7 mouse cellular contexts compared by ENCODE assay signal in the genomic region with DNA sequence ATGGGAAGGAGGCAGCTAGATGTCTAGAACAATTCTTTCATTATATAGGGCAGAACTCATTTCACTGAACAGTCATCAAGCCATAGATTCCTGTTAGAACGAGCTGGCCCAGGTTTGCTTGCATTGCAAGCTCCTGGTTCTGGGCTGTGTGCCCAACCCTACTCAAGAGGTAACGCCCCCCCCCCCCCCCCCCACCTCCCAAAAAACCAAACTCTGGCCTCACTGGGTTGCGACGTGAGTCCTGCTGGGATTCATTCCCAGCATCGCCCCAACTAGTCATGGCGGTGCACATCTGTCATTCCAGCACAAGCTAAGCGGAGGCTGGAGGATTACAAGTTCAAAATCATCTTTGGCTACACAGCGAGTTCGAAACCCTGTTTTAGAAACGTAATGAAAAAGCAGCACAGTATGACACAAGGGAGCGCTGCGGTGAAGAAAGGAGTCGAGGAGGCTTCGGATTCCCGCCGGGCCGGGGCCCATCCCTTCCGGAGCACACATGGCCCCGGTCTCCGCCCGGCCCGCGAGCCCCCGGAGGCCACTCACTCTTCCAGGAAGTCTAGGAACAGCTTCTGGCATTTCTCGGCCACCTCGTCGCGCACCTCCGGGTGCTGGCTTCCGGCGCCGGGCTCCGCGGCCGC. TPM values are rescaled to one million over a fixed set of nuclear protein-coding genes. Genes with fewer than 3 reads are reported as not detected.
A peak's percentile ranks its signal among the peaks of the same experiment; 100 is the strongest.
DNase-seq lines count a peak whose midpoint lies in the region; ATAC-seq lines count a peak whose summit lies in the region.

No protein-coding gene starts in this region.

- peak; percentile 74 for ATAC-seq in limb, embryonic 12.5 days (ENCODE audit: insufficient number of reproducible peaks, insufficient read depth, low FRiP score, low TSS enrichment, low read depth)
- peak; percentile 85 for ATAC-seq in midbrain, embryonic 15.5 days (replicated peaks)

- H3K9me3 ChIP-seq in forebrain, embryonic 10.5 days = no peaks in the 10 kb centered on the region
- no peaks in the 10 kb centered on the region for H3K9me3 ChIP-seq in limb, embryonic 12.5 days
- no peaks in the 10 kb centered on the region for H3K9me3 ChIP-seq in midbrain, embryonic 15.5 days

- peaks cover 65% of the 10 kb centered on the region for H3K36me3 ChIP-seq in forebrain, embryonic 10.5 days (replicated peaks)
- H3K36me3 ChIP-seq in limb, embryonic 12.5 days = peaks cover 44% of the 10 kb centered on the region
- 0 out of 2 replicates have a peak, but pooled peaks cover 5% of the 10 kb centered on the region for H3K36me3 ChIP-seq in midbrain, embryonic 15.5 days (replicated peaks)

- peak; percentile 39 for DNase-seq in left cerebral cortex, postnatal 4 days
- DNase-seq in left cerebral cortex, adult 11 months (ENCODE audit: low spot score) = no peak
- DNase-seq in WW6 (ENCODE audit: low read depth, low spot score) = peak; percentile 13
- DNase-seq in forebrain, embryonic 10.5 days (ENCODE audit: extremely low spot score, low spot score) = no peak
- DNase-seq in spleen, postnatal 14 days (ENCODE audit: low spot score in 2 of 2) = no peak

- no peaks in the 10 kb centered on the region for H3K27me3 ChIP-seq in forebrain, embryonic 10.5 days (ENCODE audit: poor library complexity, severe bottlenecking)
- no peaks in the 10 kb centered on the region for H3K27me3 ChIP-seq in limb, embryonic 12.5 days
- H3K27me3 ChIP-seq in midbrain, embryonic 15.5 days (replicated peaks) = no peaks in the 10 kb centered on the region

- peak overlapping the region; percentile 87 for H3K9ac ChIP-seq in limb, embryonic 12.5 days (replicated peaks)
- H3K9ac ChIP-seq in midbrain, embryonic 15.5 days = peak overlapping the region; percentile 63

- intact Hi-C loops in left cerebral cortex, postnatal 4 days (cut with DNase I) = no loop called here

- WGBS in forebrain, embryonic 10.5 days = under 1% methylated on average over 35 of the region's 35 CpGs
- WGBS in limb, embryonic 12.5 days = under 1% methylated on average over 35 of the region's 35 CpGs
- WGBS in midbrain, embryonic 15.5 days = under 1% methylated on average over 34 of the region's 35 CpGs

- H3K27ac ChIP-seq in forebrain, embryonic 10.5 days = peak overlapping the region; percentile 97
- peak overlapping the region; percentile 97 for H3K27ac ChIP-seq in limb, embryonic 12.5 days
- peak overlapping the region; percentile 77 for H3K27ac ChIP-seq in midbrain, embryonic 15.5 days

- peak overlapping the region; percentile 61 for H3K4me2 ChIP-seq in limb, embryonic 12.5 days
- H3K4me2 ChIP-seq in midbrain, embryonic 15.5 days = peak overlapping the region; percentile 88

- H3K4me1 ChIP-seq in forebrain, embryonic 10.5 days = peaks cover 31% of the 10 kb centered on the region
- peaks cover 19% of the 10 kb centered on the region for H3K4me1 ChIP-seq in limb, embryonic 12.5 days (replicated peaks)
- H3K4me1 ChIP-seq in midbrain, embryonic 15.5 days = peaks cover 17% of the 10 kb centered on the region; the same call in 1 of the 2 replicates

- peak overlapping the region; percentile 88 for H3K4me3 ChIP-seq in forebrain, embryonic 10.5 days
- H3K4me3 ChIP-seq in limb, embryonic 12.5 days (replicated peaks) = peak overlapping the region; percentile 84
- H3K4me3 ChIP-seq in midbrain, embryonic 15.5 days = peak overlapping the region; percentile 98

RNA-seq across cellular contexts. Expression of gene Mcm6, which starts 0.4 kb away (rescaled TPM):
- total RNA-seq in left cerebral cortex, postnatal 4 days (2021) = 10 to 100 TPM; 24.0 to 26.0 TPM
- 378 and 390 TPM in 2 replicates for polyA plus RNA-seq in forebrain, embryonic 10.5 days (2016; fragmentation: Nextera tagmentation; extraction: Ambion mirVana)
- 288 and 294 TPM in 2 replicates for polyA plus RNA-seq in limb, embryonic 12.5 days (2016; fragmentation: Nextera tagmentation; extraction: Ambion mirVana)
- 52.6 and 59.2 TPM in 2 replicates for polyA plus RNA-seq in midbrain, embryonic 15.5 days (2015; fragmentation: Nextera tagmentation; extraction: Ambion mirVana)

RNA-seq across cellular contexts. Expression of gene Lct, which starts 30.9 kb away (rescaled TPM):
- total RNA-seq in left cerebral cortex, postnatal 4 days (2021) = 1 to 10 TPM in 1 of 2 experiments, under 1 TPM in 1; 0.79 to 1.0 TPM
- polyA plus RNA-seq in forebrain, embryonic 10.5 days (2016; fragmentation: Nextera tagmentation; extraction: Ambion mirVana) = 0.12 and 0.50 TPM in 2 replicates
- polyA plus RNA-seq in limb, embryonic 12.5 days (2016; fragmentation: Nextera tagmentation; extraction: Ambion mirVana) = 0.14 and 0.34 TPM in 2 replicates
- polyA plus RNA-seq in midbrain, embryonic 15.5 days (2015; fragmentation: Nextera tagmentation; extraction: Ambion mirVana) = 0.10 and 0.20 TPM in 2 replicates

RNA-seq across cellular contexts. Expression of gene Dars, which starts 58.1 kb away (rescaled TPM):
- 10 to 100 TPM; 72.5 to 73.8 TPM for total RNA-seq in left cerebral cortex, postnatal 4 days (2021)
- 186 and 191 TPM in 2 replicates for polyA plus RNA-seq in forebrain, embryonic 10.5 days (2016; fragmentation: Nextera tagmentation; extraction: Ambion mirVana)
- 142 and 144 TPM in 2 replicates for polyA plus RNA-seq in limb, embryonic 12.5 days (2016; fragmentation: Nextera tagmentation; extraction: Ambion mirVana)
- 105 and 106 TPM in 2 replicates for polyA plus RNA-seq in midbrain, embryonic 15.5 days (2015; fragmentation: Nextera tagmentation; extraction: Ambion mirVana)

Comparison
In these comparisons a context has a peak if more than half of its experiments do, and no peak if none do; other contexts are left out.
1. DNase-seq: peak in left cerebral cortex, postnatal 4 days (single experiment) and WW6 (single experiment); none in left cerebral cortex, adult 11 months (single experiment), forebrain, embryonic 10.5 days (single experiment) and spleen, postnatal 14 days (0 of 2).
2. Peak in every context shown above with its lines, with median percentiles within 50 percentile points of each other: H3K27ac ChIP-seq and H3K4me3 ChIP-seq.